Mouse (Mus musculus) erythroblast, embryonic 14.5 days (primary cell): ENCODE data around the gene Adgre4. TPM values are rescaled to one million over a fixed set of nuclear protein-coding genes. Genes with fewer than 3 reads are reported as not detected.
A peak's percentile ranks its signal among the peaks of the same experiment; 100 is the strongest.

Experiments
- H3K27me3 ChIP-seq: 2 replicates; pipeline ENCODE4 v1.6.1; 2012; ENCODE audit warnings: inconsistent platforms; ENCODE audit not compliant: control insufficient read depth
- H3K36me3 ChIP-seq: 2 replicates; pipeline ENCODE4 v1.6.1; 2012; ENCODE audit warnings: mild to moderate bottlenecking, inconsistent platforms; ENCODE audit not compliant: control insufficient read depth
- H3K4me1 ChIP-seq: 2 replicates; pipeline ENCODE4 v1.6.1; 2012; ENCODE audit warnings: inconsistent platforms; ENCODE audit not compliant: control insufficient read depth
- H3K4me3 ChIP-seq: replicated peaks from 2 replicates; pipeline ENCODE3; 2012; ENCODE audit warnings: moderate library complexity, mild to moderate bottlenecking, inconsistent platforms
- H3K9me3 ChIP-seq: 2 replicates; pipeline ENCODE4 v1.6.1; 2012; ENCODE audit warnings: low read length, inconsistent platforms, mixed read lengths; ENCODE audit not compliant: control insufficient read depth
- GATA1 ChIP-seq: IDR thresholded peaks from 2 replicates; pipeline ENCODE4 v1.6.1; 2012; ENCODE audit warnings: low read length, inconsistent platforms, mixed read lengths
- TAL1 ChIP-seq: IDR thresholded peaks from 3 replicates; pipeline ENCODE4 v1.6.1; 2012; ENCODE audit warnings: low read length, inconsistent platforms, mixed read lengths
- polyA plus RNA-seq: library from polyadenylated mRNA; stranded (reverse); fragments of >175 nt; gene quantifications from 2 replicates; pipeline ENCODE4 v1.2.3, GENCODE M21; 2012

Gene Adgre4
- not detected in 2 replicates for polyA plus RNA-seq

DNA sequence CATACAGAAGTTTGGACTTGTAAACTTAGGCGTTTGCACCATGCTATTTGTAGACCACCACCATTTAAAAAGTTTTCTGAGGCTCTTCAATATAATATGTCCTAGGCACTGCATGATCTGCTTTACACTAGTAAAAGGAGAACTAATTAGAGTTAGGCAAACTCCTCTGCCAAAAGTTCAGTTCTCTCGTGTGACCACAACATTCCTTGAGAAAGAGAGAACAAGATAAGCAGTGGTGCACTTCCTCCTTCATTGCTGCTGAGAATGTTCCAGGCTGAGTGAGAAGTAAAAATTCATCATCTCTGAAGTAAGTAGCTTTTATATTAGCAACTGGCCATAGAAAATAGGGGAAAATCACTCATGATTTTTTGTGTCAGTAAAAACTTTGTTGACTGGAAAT is at the start of gene Adgre4:
Adgre4 (plus strand) TSS at position 199 of the 400 bp plus-strand sequence.
- H3K4me3 ChIP-seq = no peak within 1 kb of the TSS
- H3K27me3 ChIP-seq = no peaks in the 10 kb centered on the region
- no peaks in the 10 kb centered on the region for H3K4me1 ChIP-seq
- TF ChIP-seq TAL1 (no peak), GATA1 (no peak)
- H3K9me3 ChIP-seq = no peaks in the 10 kb centered on the region
- no peaks in the 10 kb centered on the region for H3K36me3 ChIP-seq

DNA sequence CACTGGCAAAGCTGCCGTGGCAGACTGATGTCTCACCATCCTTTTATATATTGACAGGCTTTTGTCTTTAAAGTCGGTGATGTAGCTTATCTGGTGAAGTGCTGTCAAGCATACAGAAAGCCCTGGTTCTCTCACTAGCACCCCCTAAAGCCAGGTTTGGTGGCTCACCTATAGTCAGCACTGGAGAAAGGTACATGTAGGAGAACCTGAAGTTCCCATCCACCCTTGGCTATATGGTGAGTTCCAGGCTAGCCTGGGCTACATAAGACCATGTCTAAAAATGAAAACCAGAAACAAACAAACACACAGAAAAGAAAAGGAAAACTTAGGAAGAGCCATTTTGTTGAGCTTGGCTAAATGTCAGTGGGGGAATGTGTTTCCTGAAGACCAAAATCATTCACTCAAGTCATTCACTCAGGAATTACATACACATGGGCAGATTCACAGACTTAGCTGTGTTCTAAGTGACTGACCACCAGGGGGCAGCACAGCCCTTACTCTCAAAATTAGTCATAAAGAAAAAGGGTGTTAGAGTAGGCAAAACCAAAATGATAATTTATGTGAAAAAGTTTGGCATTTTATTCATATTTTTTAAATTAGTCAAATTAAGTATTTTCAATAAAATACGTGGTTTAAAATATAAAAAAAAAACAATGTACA is 47.5 kb upstream of the Adgre4 start:
- no peak overlapping the region for H3K4me3 ChIP-seq
- no peaks in the 10 kb centered on the region for H3K27me3 ChIP-seq
- H3K4me1 ChIP-seq = no peaks in the 10 kb centered on the region
- peaks cover 58% of the 10 kb centered on the region for H3K36me3 ChIP-seq
- no peak for TF ChIP-seq GATA1
- no peak for TF ChIP-seq TAL1
- H3K9me3 ChIP-seq = no peaks in the 10 kb centered on the region

DNA sequence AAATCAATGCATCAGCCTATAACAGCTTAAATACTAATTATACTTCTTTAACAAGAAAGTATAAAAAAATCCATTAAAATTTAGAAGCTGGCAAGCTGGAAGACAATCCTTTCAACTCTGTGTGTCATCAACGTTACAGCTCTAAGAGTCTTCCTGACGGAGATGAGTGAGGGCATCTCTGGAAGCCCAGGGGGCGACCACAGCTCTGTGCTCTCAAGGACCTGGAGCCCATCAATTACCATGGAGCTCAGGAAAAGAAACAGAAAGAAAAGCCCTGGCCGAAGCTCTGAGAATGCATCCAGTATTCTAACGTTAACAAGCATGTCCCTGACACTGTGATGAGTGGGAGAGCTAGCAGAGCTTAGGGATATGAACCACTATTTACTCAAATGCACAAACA is 46.9 kb upstream of the Adgre4 start:
- Histone ChIP-seq H3K27me3 (no peaks in the 10 kb centered on the region), H3K4me1 (no peaks in the 10 kb centered on the region), H3K4me3 (no peak overlapping the region), H3K9me3 (no peaks in the 10 kb centered on the region), H3K36me3 (peaks cover 52% of the 10 kb centered on the region)
- TF ChIP-seq GATA1 (no peak), TAL1 (no peak)

DNA sequence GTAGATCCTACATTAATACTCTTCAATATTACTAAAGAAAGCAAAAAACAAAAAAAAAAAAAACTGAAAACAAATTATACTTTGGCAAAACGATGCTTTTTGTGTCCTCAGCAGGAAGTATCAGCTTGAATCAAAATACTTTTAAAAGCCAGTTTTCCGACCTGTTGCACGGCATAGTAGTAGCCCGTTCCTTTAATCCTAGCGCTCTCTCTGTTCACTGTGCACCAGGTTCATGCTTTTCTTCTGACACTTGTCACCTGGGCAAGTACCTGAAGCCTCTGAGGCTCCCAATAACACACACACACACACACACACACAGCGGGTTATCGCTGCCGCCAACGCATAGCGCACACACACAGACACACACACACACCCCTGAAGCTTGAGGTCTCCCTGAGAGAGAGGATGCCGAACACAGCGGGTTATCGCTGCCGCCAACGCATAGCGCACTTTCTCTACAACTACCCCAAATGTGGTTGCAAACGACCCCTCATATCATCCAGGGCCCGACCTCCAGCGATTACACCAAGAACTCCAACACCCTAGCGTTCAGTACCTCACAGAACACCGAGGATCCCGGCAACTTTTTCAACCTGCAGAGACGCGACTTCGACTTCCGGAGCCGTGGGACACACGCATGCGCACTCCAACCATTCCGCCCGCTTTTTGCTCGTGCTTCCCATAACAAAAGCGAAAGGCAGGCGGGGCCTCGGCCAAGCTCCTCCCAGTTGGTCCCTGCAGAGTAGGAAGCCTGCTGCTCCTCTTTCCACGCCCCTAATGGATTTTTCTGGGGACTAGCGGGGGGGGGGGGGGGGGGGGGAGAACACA is 37.6 kb upstream of the Adgre4 start, which contains the start of gene Pot1b:
Pot1b (minus strand) TSS at position 645 of the 828 bp plus-strand sequence.
- H3K4me1 ChIP-seq = peaks cover 18% of the 10 kb centered on the region
- peaks cover 22% of the 10 kb centered on the region for H3K36me3 ChIP-seq
- no peaks in the 10 kb centered on the region for H3K27me3 ChIP-seq
- peak within 1 kb of the TSS; percentile 97 for H3K4me3 ChIP-seq
- TF ChIP-seq TAL1 (no peak), GATA1 (peak; percentile 13; the same call in 1 of the 2 replicates)
- H3K9me3 ChIP-seq = no peaks in the 10 kb centered on the region

DNA sequence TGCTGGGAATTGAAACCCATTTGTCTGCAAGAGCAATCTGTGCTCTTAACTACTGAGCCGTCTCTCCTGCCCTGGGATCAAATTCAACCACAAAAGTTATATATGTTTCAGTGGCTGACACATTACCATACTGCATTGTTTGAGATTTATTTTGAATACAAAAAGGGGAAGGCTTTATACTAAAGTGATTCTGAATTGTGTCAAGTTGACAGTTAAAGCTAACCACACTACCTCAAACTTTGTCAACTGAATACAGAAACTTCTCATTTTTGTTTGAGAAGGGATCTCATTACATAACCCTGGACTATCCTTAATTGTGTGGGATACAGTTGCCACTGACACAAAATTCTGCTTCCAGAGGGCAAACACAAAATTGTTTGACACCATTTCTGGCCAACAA is 28.5 kb upstream of the Adgre4 start:
- H3K9me3 ChIP-seq = no peaks in the 10 kb centered on the region
- no peaks in the 10 kb centered on the region for H3K4me1 ChIP-seq
- H3K4me3 ChIP-seq = no peak overlapping the region
- H3K36me3 ChIP-seq = no peaks in the 10 kb centered on the region
- no peaks in the 10 kb centered on the region for H3K27me3 ChIP-seq
- TF ChIP-seq TAL1 (no peak), GATA1 (no peak)

DNA sequence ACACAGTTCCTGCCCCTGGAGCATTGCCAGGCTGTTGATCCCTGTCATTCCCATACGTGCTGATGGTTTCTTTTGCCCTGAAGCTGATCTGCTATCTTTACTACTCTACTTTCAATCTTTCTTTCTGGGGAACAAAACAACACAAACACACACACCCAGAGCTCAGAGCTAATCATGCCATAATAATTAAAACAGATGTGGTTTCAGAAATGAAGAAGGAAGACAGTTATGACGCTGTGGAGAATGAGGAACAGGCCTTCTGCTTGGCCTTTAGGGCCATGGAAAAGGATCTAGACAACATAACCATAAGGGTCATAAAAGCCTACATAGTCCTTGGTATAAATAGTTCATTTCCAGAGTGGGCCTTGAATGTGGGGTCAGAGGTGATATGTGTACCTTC is 27.5 kb upstream of the Adgre4 start:
- H3K9me3 ChIP-seq = no peaks in the 10 kb centered on the region
- H3K4me1 ChIP-seq = no peaks in the 10 kb centered on the region
- no peaks in the 10 kb centered on the region for H3K27me3 ChIP-seq
- TF ChIP-seq GATA1 (no peak), TAL1 (no peak)
- H3K36me3 ChIP-seq = no peaks in the 10 kb centered on the region
- no peak overlapping the region for H3K4me3 ChIP-seq

DNA sequence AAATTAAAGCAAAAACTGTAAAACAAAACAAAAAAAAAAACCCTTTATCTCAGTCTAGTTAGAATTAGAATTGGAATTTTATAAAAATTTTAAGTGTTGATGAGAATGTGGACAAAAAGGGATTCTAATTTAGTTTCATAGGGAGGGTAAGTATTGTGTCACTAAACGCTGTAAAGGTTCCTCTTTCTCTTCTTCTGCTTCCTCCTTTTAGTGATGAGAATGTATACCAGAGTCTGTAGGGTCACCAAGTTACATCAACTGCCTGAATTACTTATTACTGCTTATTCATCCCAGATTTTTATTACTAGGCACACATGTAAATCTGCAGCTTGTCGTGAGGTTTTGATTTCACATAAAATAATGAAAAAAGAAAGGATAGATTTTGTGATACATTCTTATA is 23.6 kb upstream of the Adgre4 start:
- H3K4me1 ChIP-seq = no peaks in the 10 kb centered on the region
- no peak for TF ChIP-seq TAL1
- TF ChIP-seq GATA1 = no peak
- no peaks in the 10 kb centered on the region for H3K9me3 ChIP-seq
- no peaks in the 10 kb centered on the region for H3K36me3 ChIP-seq
- H3K27me3 ChIP-seq = no peaks in the 10 kb centered on the region
- no peak overlapping the region for H3K4me3 ChIP-seq

DNA sequence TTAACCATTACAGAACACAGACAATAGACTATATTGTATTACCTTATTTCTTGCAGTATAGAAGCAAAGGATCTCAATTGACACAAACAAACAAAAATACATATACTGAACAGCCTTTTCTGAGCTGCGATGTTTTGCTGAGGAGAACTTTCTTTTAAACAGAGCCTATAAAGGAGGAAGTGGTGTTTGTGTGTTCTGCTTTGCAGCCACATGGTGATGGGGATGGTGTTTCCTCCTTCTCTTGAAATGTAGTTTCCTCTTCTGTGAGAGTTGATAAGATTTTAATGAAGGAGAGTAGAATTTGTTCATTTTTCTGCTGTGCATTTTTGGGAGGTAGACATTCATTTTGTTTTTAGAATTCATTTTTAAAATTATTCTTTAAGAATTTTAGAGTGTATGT is 13.1 kb upstream of the Adgre4 start:
- Histone ChIP-seq H3K4me3 (no peak overlapping the region), H3K9me3 (no peaks in the 10 kb centered on the region)
- TF ChIP-seq GATA1 = no peak
- no peak for TF ChIP-seq TAL1

DNA sequence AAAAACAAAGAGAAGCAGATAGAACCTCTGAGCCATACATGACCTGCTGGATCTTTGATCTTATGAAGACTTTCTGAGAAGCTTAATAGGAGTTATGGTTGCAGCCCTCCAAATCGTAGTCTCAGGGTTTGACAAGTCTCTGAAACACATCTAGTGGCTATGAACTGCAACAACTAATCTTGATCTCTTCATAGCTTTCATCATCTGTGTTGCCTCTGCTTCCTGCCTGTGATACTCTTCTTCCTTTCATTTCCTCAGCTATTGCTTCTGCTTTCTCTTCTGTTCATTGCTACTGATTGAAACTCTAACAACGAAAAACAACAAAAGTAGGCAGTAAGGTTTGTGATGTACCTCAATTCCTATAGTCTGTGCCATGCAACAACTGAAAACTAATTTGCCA is 1.4 kb downstream of the Adgre4 start:
- H3K27me3 ChIP-seq = no peaks in the 10 kb centered on the region
- H3K9me3 ChIP-seq = no peaks in the 10 kb centered on the region
- TF ChIP-seq GATA1 (no peak), TAL1 (no peak)
- no peaks in the 10 kb centered on the region for H3K36me3 ChIP-seq
- H3K4me1 ChIP-seq = no peaks in the 10 kb centered on the region
- no peak overlapping the region for H3K4me3 ChIP-seq

More for the DNA sequence above, 13.1 kb upstream of the Adgre4 start:
- H3K4me1 ChIP-seq = no peaks in the 10 kb centered on the region
- no peaks in the 10 kb centered on the region for H3K27me3 ChIP-seq
- H3K36me3 ChIP-seq = no peaks in the 10 kb centered on the region
